Mouse (Mus musculus) ES-Bruce4 (cell line): ENCODE results near the gene Gys2. TPM values are rescaled to one million over a fixed set of nuclear protein-coding genes. Genes with fewer than 3 reads are reported as not detected.

ENCODE experiments used
- H3K27ac ChIP-seq: 2 replicates; pipeline ENCODE4 v1.5.1; 2012; ENCODE audit warnings: low read length, inconsistent platforms; ENCODE audit not compliant: insufficient read depth
- H3K27me3 ChIP-seq: 2 replicates; pipeline ENCODE4 v1.6.1; 2012; ENCODE audit warnings: mild to moderate bottlenecking, low read length, inconsistent platforms; ENCODE audit not compliant: control insufficient read depth, poor library complexity, insufficient read depth, severe bottlenecking
- H3K36me3 ChIP-seq: 2 replicates; pipeline ENCODE4 v1.6.1; 2012; ENCODE audit warnings: inconsistent platforms, mild to moderate bottlenecking, low read length, moderate library complexity; ENCODE audit not compliant: control insufficient read depth, poor library complexity, insufficient read depth, severe bottlenecking
- H3K4me1 ChIP-seq: one replicate; pipeline ENCODE4 v1.8.1; 2011; ENCODE audit warnings: low read length; ENCODE audit not compliant: control insufficient read depth, insufficient read depth
- H3K4me3 ChIP-seq: 2 replicates; pipeline ENCODE4 v1.5.1; 2011; ENCODE audit warnings: low read depth, mild to moderate bottlenecking, low read length
- H3K9ac ChIP-seq: 2 replicates; pipeline ENCODE4 v1.6.1; 2012; ENCODE audit warnings: low read depth, mild to moderate bottlenecking, inconsistent platforms; ENCODE audit not compliant: poor library complexity, severe bottlenecking
- H3K9me3 ChIP-seq: replicated peaks from 2 replicates; pipeline ENCODE4 v1.6.1; 2012; ENCODE audit warnings: mild to moderate bottlenecking, low read length, inconsistent platforms; ENCODE audit not compliant: control insufficient read depth, poor library complexity, insufficient read depth, severe bottlenecking
- CTCF ChIP-seq: IDR thresholded peaks from one replicate; pipeline ENCODE4 v1.8.1; 2011; ENCODE audit warnings: low read depth, low read length
- EP300 ChIP-seq: IDR thresholded peaks from 2 replicates; pipeline ENCODE4 v1.6.1; 2011; ENCODE audit warnings: low read depth, low read length; ENCODE audit not compliant: insufficient read depth
- POLR2A ChIP-seq: IDR thresholded peaks from one replicate; pipeline ENCODE4 v1.8.1; 2011; ENCODE audit warnings: low read length; ENCODE audit not compliant: insufficient read depth
- polyA plus RNA-seq: library from polyadenylated mRNA; stranded (reverse); fragments of >200 nt; gene quantifications from 2 replicates; pipeline ENCODE4 v1.2.4, GENCODE M21; 2011; ENCODE audit warnings: low read depth; ENCODE audit not compliant: missing spikeins, insufficient read depth, insufficient read length

Gene Gys2
- polyA plus RNA-seq, 1 experiment: not detected

- Histone ChIP-seq H3K27ac (no peak overlapping the region), H3K9ac (no peak overlapping the region), H3K4me1 (no peaks in the 10 kb centered on the region), H3K9me3 (no peaks in the 10 kb centered on the region), H3K27me3 (no peaks in the 10 kb centered on the region), H3K4me3 (no peak overlapping the region), H3K36me3 (no peaks in the 10 kb centered on the region)
- TF ChIP-seq POLR2A (no peak), CTCF (peak; percentile 1)
Observed at GRCm38 (mm10) chr6:142469602-142470001, 3.3 kb downstream of the Gys2 start.

- no peak for TF ChIP-seq EP300
- no peak for TF ChIP-seq CTCF
- TF ChIP-seq POLR2A: no peak
- Histone ChIP-seq H3K27ac (no peak overlapping the region), H3K36me3 (no peaks in the 10 kb centered on the region), H3K27me3 (no peaks in the 10 kb centered on the region), H3K9me3 (no peaks in the 10 kb centered on the region), H3K4me3 (no peak overlapping the region), H3K9ac (no peak overlapping the region), H3K4me1 (peaks cover 1% of the 10 kb centered on the region)
Observed at GRCm38 (mm10) chr6:142462194-142462593, 10.7 kb downstream of the Gys2 start.

GRCm38 (mm10) chr6:142459017-142459678, 13.8 kb downstream of the Gys2 start:
- Histone ChIP-seq H3K4me3 (no peak overlapping the region), H3K4me1 (peaks cover 1% of the 10 kb centered on the region), H3K27ac (no peak overlapping the region), H3K27me3 (no peaks in the 10 kb centered on the region), H3K9ac (no peak overlapping the region), H3K9me3 (no peaks in the 10 kb centered on the region), H3K36me3 (no peaks in the 10 kb centered on the region)
- TF ChIP-seq POLR2A (no peak), CTCF (no peak), EP300 (no peak)

- Histone ChIP-seq H3K4me1 (peaks cover 1% of the 10 kb centered on the region), H3K27ac (no peak overlapping the region), H3K27me3 (no peaks in the 10 kb centered on the region), H3K36me3 (no peaks in the 10 kb centered on the region), H3K9ac (no peak overlapping the region), H3K9me3 (no peaks in the 10 kb centered on the region), H3K4me3 (no peak overlapping the region)
- TF ChIP-seq POLR2A (no peak), CTCF (no peak), EP300 (no peak)
Observed at GRCm38 (mm10) chr6:142458010-142458409, 14.9 kb downstream of the Gys2 start.

- H3K27me3 ChIP-seq: no peaks in the 10 kb centered on the region
- no peak overlapping the region for H3K4me3 ChIP-seq
- TF ChIP-seq CTCF (no peak), EP300 (no peak), POLR2A (no peak)
- H3K27ac ChIP-seq: no peak overlapping the region
- no peaks in the 10 kb centered on the region for H3K9me3 ChIP-seq
- no peaks in the 10 kb centered on the region for H3K4me1 ChIP-seq
- no peak overlapping the region for H3K9ac ChIP-seq
- no peaks in the 10 kb centered on the region for H3K36me3 ChIP-seq
Observed at GRCm38 (mm10) chr6:142455314-142455996, 17.5 kb downstream of the Gys2 start.

- H3K4me1 ChIP-seq: no peaks in the 10 kb centered on the region
- H3K9ac ChIP-seq: no peak overlapping the region
- H3K27ac ChIP-seq: no peak overlapping the region
- H3K9me3 ChIP-seq: no peaks in the 10 kb centered on the region
- TF ChIP-seq CTCF: no peak
- no peak for TF ChIP-seq EP300
- TF ChIP-seq POLR2A: no peak
- no peak overlapping the region for H3K4me3 ChIP-seq
- no peaks in the 10 kb centered on the region for H3K27me3 ChIP-seq
- H3K36me3 ChIP-seq: no peaks in the 10 kb centered on the region
Observed at GRCm38 (mm10) chr6:142453311-142453710, 19.6 kb downstream of the Gys2 start.
